Mouse (Mus musculus): ENCODE data around the gene Tmem98. TPM values are rescaled to one million over a fixed set of nuclear protein-coding genes. Genes with fewer than 3 reads are reported as not detected.

Tmem98 gene
- polyA plus RNA-seq, 1 experiment from 2014 or later: 151 TPM

DNA sequence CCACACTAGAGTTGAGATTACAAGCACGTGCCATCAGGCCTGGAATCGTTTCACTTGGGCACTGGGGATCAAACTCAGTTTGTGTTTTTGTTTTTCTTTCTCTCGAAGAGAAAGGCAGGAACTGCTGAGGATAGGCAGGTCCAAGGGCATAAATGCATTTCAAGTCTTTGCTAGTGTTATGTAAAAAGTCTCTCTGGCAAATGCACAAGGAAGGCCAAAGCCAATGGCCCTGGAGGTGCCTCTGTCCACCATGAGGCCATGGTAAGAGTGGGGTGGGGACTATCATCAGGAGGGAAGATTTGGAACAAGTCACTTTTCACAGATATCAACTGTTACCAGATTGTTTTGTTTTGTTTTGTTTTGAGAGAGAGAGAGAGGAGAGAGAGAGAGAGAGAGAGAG, 36.1 kb downstream of the Tmem98 start:
- CTCF ChIA-PET: no interaction called here
- TF ChIP-seq CTCF (IDR thresholded peaks at IDR 0.05): no peak
- POLR2A ChIA-PET: no interaction called here

DNA sequence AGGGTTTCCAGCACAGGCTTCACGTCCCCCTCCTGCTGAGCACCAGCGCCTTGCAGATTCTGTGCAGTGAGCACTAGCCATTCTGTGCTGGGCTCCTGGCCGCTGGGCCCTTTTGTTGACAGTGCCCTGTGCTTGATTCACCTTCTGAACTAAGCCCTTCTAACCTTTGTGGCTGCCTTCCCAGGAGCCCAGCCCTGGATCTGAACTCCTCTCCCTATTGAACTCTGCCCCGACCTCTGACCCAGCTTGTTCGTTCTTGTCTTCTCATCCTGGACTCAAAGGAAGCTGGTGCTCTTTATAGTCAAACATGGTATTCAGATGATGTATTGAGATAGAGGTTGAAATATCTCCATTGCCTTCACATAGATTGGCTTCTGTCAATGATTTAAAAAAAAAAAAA, 38.2 kb downstream of the Tmem98 start:
- peaks cover 8% of the 10 kb centered on the region for H3K27me3 ChIP-seq
- DNase-seq (ENCODE audit: low read depth, low spot score) (no peak), ATAC-seq (no peak)
- ChIA-PET CTCF (interaction anchor here (1.2 to 1.6 kb wide), 3 partner anchors 14 to 35 kb away, joined by 3 to 4 read pairs (median 3); no protein-coding TSS in a partner anchor), POLR2A (no interaction called here)
- in situ Hi-C loops (cut with MboI; ENCODE audit: low pct_unique_long_range_greater_than_20kb): no loop called here
- no peak for TF ChIP-seq CTCF (IDR thresholded peaks at IDR 0.05)

More for the DNA sequence above, 36.1 kb downstream of the Tmem98 start:
- H3K27me3 ChIP-seq: peaks cover 8% of the 10 kb centered on the region
- DNase-seq (ENCODE audit: low read depth, low spot score) (no peak), ATAC-seq (no peak)
- in situ Hi-C loops (cut with MboI; ENCODE audit: low pct_unique_long_range_greater_than_20kb): no loop called here

DNA sequence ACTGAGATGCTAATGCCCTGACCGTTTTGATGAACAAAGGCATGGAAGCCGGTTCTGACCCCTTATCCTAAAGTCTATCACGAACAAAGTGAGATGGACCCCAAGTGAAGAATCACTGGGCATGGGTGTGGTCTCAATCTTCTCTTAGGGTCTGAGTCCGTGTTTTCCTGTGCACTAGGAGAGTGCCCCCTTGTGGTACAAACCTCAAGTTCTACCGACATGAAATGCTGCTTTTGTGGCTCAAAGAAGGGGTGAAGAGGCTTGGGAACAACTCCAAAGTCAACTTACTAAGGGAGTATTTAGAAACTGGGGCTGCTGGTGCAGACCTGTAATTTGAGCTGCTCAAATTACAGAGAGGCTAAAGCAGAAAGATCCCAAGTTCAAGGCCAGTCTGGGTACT, 41.9 kb downstream of the Tmem98 start:
- in situ Hi-C loops (cut with MboI; ENCODE audit: low pct_unique_long_range_greater_than_20kb): no loop called here
- ATAC-seq (no peak), DNase-seq (ENCODE audit: low read depth, low spot score) (no peak)
- TF ChIP-seq CTCF (IDR thresholded peaks at IDR 0.05): peak; percentile 44
- no peaks in the 10 kb centered on the region for H3K27me3 ChIP-seq
- POLR2A ChIA-PET: no interaction called here
- CTCF ChIA-PET: no interaction called here

DNA sequence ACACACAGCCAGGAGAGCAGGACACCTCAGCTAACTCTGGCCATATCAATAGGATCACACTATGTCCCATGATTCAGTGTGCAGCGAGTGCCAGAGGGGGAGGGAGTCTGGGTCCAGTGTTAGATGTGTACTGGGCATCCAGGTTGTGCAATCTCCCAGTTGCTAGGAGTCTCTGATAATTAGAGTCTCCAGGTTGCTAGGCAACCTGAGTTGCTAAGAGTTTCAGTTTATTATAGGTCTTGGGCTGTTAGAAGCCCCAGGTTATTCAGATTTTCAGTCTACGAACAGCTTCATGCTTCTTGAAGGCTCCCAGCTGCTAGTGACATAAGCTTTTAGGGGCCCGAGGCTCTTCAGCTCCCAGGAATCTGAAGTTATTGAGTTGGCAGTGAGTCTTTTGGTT, 43.0 kb downstream of the Tmem98 start:
- ChIA-PET POLR2A (interaction anchor here (0.7 to 1.2 kb wide), 2 partner anchors 18 to 86 kb away, joined by 3 read pairs; no protein-coding TSS in a partner anchor), CTCF (interaction anchor here (1.0 to 1.9 kb wide), 3 partner anchors 10 to 682 kb away, joined by 3 to 8 read pairs (median 3); no protein-coding TSS in a partner anchor)
- no peak for TF ChIP-seq CTCF (IDR thresholded peaks at IDR 0.05)
- in situ Hi-C loops (cut with MboI; ENCODE audit: low pct_unique_long_range_greater_than_20kb): no loop called here
- no peak for ATAC-seq
- H3K27me3 ChIP-seq: no peaks in the 10 kb centered on the region
- DNase-seq (ENCODE audit: low read depth, low spot score): no peak

DNA sequence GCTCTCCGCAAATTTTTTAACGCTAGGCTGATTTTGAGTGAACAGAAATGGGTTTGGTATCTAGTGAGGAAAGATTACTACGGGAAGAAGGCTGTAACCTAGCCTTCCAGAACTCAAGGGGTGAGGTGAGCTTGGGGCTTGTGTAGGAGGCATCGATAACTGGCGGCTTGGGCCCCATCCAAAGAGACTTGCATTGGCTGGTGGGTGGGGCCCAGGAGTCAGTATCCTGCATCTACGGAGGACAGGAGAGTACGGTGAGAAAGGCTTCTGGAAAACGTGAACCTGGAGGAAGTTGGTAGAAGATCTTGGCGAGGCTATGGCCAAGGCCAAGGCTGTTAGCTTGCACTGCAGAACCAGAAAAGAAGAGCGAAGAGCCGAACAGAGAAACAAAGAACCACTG, 44.5 kb downstream of the Tmem98 start:
- ChIA-PET CTCF (interaction anchor here (1.4 to 1.9 kb wide), 2 partner anchors 9 kb away, joined by 3 to 8 read pairs; no protein-coding TSS in a partner anchor), POLR2A (interaction anchor here (0.7 to 1.2 kb wide), 2 partner anchors 9 to 18 kb away, joined by 3 read pairs; no protein-coding TSS in a partner anchor)

DNA sequence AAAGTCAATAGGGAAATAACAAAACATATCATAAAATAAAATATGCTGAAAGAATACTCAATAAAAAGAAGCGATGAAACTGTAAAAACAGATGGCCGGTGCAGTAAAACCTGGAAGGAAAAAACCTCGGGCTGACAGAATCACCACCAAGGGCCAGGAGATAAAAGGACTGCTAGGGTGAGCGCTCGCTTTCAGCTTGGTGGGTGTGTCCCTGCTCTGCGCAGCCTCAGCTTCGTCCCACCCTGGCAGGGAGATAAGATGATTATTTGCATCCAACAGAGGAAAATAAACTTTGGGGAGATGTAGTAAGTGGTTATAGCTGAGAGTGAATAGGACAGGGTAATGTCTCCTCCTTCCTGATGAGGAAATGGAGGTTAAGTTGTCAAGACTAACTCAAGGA, 44.9 kb downstream of the Tmem98 start:
- DNase-seq (ENCODE audit: low read depth, low spot score) (no peak), ATAC-seq (no peak)
- H3K27me3 ChIP-seq: no peaks in the 10 kb centered on the region
- no peak for TF ChIP-seq CTCF (IDR thresholded peaks at IDR 0.05)
- POLR2A ChIA-PET: interaction anchor here (0.7 to 1.2 kb wide), 2 partner anchors 9 to 18 kb away, joined by 3 read pairs; no protein-coding TSS in a partner anchor
- CTCF ChIA-PET: interaction anchor here (1.4 to 1.6 kb wide), 2 partner anchors 10 to 12 kb away, joined by 3 to 6 read pairs; no protein-coding TSS in a partner anchor
- in situ Hi-C loops (cut with MboI; ENCODE audit: low pct_unique_long_range_greater_than_20kb): no loop called here

More for the DNA sequence above, 44.5 kb downstream of the Tmem98 start:
- ATAC-seq (no peak), DNase-seq (ENCODE audit: low read depth, low spot score) (no peak)
- H3K27me3 ChIP-seq: no peaks in the 10 kb centered on the region
- no peak for TF ChIP-seq CTCF (IDR thresholded peaks at IDR 0.05)
- in situ Hi-C loops (cut with MboI; ENCODE audit: low pct_unique_long_range_greater_than_20kb): no loop called here

DNA sequence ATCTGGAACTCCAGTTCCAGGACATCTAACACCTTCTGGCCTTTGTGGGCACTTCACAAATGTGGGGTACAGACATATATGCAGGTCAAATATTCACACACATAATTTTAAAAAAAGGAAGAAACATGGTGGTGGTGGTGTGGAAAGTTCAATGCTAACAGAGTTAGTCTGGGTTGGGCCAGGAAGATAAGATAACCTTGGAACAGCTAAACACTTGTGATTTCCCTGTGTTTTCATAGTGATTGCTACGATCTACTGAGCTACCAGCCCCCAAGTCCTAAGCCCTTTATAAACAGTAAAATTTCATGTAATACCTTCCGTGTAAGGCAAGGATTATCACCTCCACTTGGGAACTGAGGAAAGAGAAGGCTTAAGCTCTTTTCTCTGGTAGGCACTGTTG, 46.9 kb downstream of the Tmem98 start:
- in situ Hi-C loops (cut with MboI; ENCODE audit: low pct_unique_long_range_greater_than_20kb): no loop called here
- H3K27me3 ChIP-seq: peaks cover 5% of the 10 kb centered on the region
- ChIA-PET CTCF (interaction anchor here (1.0 to 1.2 kb wide), 3 partner anchors 10 to 18 kb away, joined by 3 to 4 read pairs (median 3); no protein-coding TSS in a partner anchor), POLR2A (no interaction called here)
- DNase-seq (ENCODE audit: low read depth, low spot score) (no peak), ATAC-seq (no peak)
- TF ChIP-seq CTCF (IDR thresholded peaks at IDR 0.05): no peak

DNA sequence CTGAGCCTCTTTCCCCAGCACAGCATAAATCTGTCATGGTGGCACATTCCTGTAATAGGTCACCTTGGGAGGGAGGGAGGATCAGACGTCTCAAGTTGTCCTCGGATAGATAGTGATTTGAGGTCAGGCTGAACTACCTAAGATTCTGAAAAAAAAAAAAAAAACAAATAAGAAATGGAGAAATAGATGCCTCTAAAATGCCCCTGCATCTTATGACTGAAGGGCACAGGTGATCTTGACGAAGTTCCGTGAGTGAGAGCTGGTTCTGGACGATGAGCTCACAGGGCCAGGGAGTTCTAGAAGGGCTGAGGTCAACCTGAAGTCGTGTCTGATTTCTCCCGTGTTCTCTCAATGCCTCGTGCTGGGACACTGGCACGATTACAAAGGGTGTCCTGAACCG, 48.1 kb downstream of the Tmem98 start, which contains the start of gene Spaca3:
Gene Spaca3 (plus strand): TSS at position 301 of the 400 bp plus-strand sequence.
- peaks cover 5% of the 10 kb centered on the region for H3K27me3 ChIP-seq
- ChIA-PET CTCF (no interaction called here), POLR2A (interaction anchor here (0.5 kb wide), 1 partner anchor 541 kb away, joined by 4 read pairs; no protein-coding TSS in a partner anchor)
- ATAC-seq (no peak), DNase-seq (ENCODE audit: low read depth, low spot score) (no peak)
- no peak for TF ChIP-seq CTCF (IDR thresholded peaks at IDR 0.05)
- in situ Hi-C loops (cut with MboI; ENCODE audit: low pct_unique_long_range_greater_than_20kb): no loop called here

DNA sequence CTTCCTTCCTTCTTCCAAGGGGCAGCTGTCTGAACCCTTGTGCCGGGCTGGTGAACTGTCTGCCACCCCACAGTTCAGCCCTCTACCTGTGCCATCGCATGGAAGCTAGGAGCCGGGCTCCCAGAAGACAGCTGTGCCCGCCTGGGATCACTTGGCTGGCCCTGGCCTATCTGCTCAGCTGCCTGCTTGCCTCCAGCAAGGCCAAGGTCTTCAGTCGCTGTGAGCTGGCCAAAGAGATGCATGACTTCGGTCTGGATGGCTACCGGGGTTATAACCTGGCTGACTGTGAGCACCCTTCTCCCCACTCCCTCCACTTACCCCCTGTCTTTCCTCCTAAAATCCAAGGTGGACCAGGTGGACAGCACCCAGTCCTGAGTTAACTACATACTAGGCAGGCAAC, 53.0 kb downstream of the Tmem98 start:
- TF ChIP-seq CTCF (IDR thresholded peaks at IDR 0.05): no peak
- no peak for DNase-seq (ENCODE audit: low read depth, low spot score)
- ATAC-seq: no peak
- CTCF ChIA-PET: interaction anchor here (1.5 to 2.2 kb wide), 2 partner anchors 10 to 18 kb away, joined by 4 to 8 read pairs; no protein-coding TSS in a partner anchor
- H3K27me3 ChIP-seq: peaks cover 5% of the 10 kb centered on the region
- in situ Hi-C loops (cut with MboI; ENCODE audit: low pct_unique_long_range_greater_than_20kb): no loop called here
- POLR2A ChIA-PET: no interaction called here

DNA sequence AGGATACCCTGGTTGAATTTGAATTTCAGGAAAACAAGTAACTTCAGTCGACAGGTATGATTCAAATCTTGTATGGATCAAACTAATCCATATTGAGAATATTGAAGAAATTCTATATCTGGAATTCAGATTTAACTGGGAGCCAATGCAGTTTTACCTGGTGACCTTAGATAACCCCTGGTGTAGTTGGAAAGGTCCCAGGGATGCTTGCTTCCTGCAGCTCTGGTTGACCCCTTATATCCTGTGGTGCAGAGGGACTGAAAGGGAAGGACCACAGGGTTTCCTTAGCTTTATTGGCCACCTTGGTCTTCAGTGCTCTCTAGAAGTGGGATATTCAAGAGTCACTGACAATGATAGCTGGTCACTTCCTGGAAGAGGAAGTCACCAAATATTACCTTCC, 58.1 kb downstream of the Tmem98 start:
- ChIA-PET CTCF (no interaction called here), POLR2A (no interaction called here)
- ATAC-seq (no peak), DNase-seq (ENCODE audit: low read depth, low spot score) (no peak)
- H3K27me3 ChIP-seq: no peaks in the 10 kb centered on the region
- TF ChIP-seq CTCF (IDR thresholded peaks at IDR 0.05): no peak
- in situ Hi-C loops (cut with MboI; ENCODE audit: low pct_unique_long_range_greater_than_20kb): no loop called here

Other genes starting within 250 kb of the Tmem98 start
- 36.9 TPM for gene Myo1d, start 30.1 kb upstream of the Tmem98 start, polyA plus RNA-seq (2021)
- gene Spaca3, start 48.2 kb downstream of the Tmem98 start, polyA plus RNA-seq (2021): not detected